Mouse (Mus musculus) spleen, adult 2 months (tissue): Measurements from ENCODE around the gene Agtrap.
"Not testable (repeated sequence)": the region's sequence is repeated elsewhere in the genome, so short reads cannot be mapped to it uniquely, and the experiment has no call there.

Experiments
- CTCF ChIP-seq: fragments of 200-500 bp; IDR thresholded peaks from 2 replicates; pipeline ENCODE4 v1.5.1; 2011; ENCODE audit warnings: mild to moderate bottlenecking, inconsistent platforms; ENCODE audit not compliant: insufficient read depth, insufficient read length, insufficient replicate concordance; ENCODE audit errors: extremely low read depth
- POLR2A ChIP-seq: fragments of 200-500 bp; IDR thresholded peaks from 2 replicates; pipeline ENCODE4 v1.6.1; 2011; ENCODE audit warnings: low read depth, low read length, inconsistent platforms

- not testable (repeated sequence) for TF ChIP-seq CTCF, POLR2A
Observed at GRCm38 (mm10) chr4:148050396-148050914, 37.4 kb downstream of the Agtrap start.
